Mouse (Mus musculus) hindbrain, embryonic 16.5 days (tissue): ENCODE measurements around the gene Nub1. TPM values are rescaled to one million over a fixed set of nuclear protein-coding genes. Genes with fewer than 3 reads are reported as not detected.

Experiments
- ATAC-seq: fragments of 200-750 bp; cut with Nextera tagmentation; 2 replicates; pipeline ENCODE4 v1.8.0; 2017; ENCODE audit warnings: moderate TSS enrichment, moderate library complexity
- H3K27ac ChIP-seq: fragments of 300-500 bp; sonication (generic); 2 replicates; pipeline ENCODE4 v1.5.1; 2014; ENCODE audit warnings: low read depth, mild to moderate bottlenecking, control low read depth, low read length, moderate library complexity
- H3K27me3 ChIP-seq: fragments of 300-500 bp; sonication (generic); replicated peaks from 2 replicates; pipeline ENCODE4 v1.6.1; 2014; ENCODE audit warnings: low read length; ENCODE audit not compliant: control insufficient read depth, insufficient read depth
- H3K36me3 ChIP-seq: fragments of 300-500 bp; sonication (generic); 2 replicates; pipeline ENCODE4 v1.6.1; 2014; ENCODE audit warnings: mild to moderate bottlenecking, low read length, moderate library complexity, mixed read lengths; ENCODE audit not compliant: control insufficient read depth, insufficient read depth
- H3K4me1 ChIP-seq: fragments of 300-500 bp; sonication (generic); 2 replicates; pipeline ENCODE4 v1.6.1; 2014; ENCODE audit warnings: low read depth, low read length; ENCODE audit not compliant: control insufficient read depth, insufficient read depth
- H3K4me2 ChIP-seq: fragments of 300-500 bp; sonication (generic); 2 replicates; pipeline ENCODE4 v1.6.1; 2014; ENCODE audit warnings: mild to moderate bottlenecking, low read length, control low read depth, moderate library complexity
- H3K4me3 ChIP-seq: fragments of 300-500 bp; sonication (generic); 2 replicates; pipeline ENCODE4 v1.5.1; 2014; ENCODE audit warnings: mild to moderate bottlenecking, low read length, control low read depth, moderate library complexity
- H3K9ac ChIP-seq: fragments of 300-500 bp; sonication (generic); 2 replicates; pipeline ENCODE4 v1.6.1; 2014; ENCODE audit warnings: low read depth, mild to moderate bottlenecking, control low read depth, low read length, moderate library complexity
- H3K9me3 ChIP-seq: fragments of 300-500 bp; sonication (generic); 2 replicates; pipeline ENCODE4 v1.6.1; 2014; ENCODE audit warnings: mild to moderate bottlenecking, low read length, moderate library complexity; ENCODE audit not compliant: control insufficient read depth
- WGBS: fragments of 180-500 bp; shearing (Covaris S2); extraction: QIAGEN DNeasy Blood & Tissue Kit; methylation state at CpG from one replicate; pipeline ENCODE4 v1.1.7; 2014; 5-methylcytosine and 5-hydroxymethylcytosine counted together
- polyA plus RNA-seq: library from polyadenylated mRNA; unstranded; fragments of >200 nt; fragmentation: Nextera tagmentation; extraction: Ambion mirVana; gene quantifications from 2 replicates; pipeline ENCODE4 v1.2.1, GENCODE M21; 2015

The Nub1 gene
- 48.8 and 49.5 TPM in 2 replicates for polyA plus RNA-seq

DNA sequence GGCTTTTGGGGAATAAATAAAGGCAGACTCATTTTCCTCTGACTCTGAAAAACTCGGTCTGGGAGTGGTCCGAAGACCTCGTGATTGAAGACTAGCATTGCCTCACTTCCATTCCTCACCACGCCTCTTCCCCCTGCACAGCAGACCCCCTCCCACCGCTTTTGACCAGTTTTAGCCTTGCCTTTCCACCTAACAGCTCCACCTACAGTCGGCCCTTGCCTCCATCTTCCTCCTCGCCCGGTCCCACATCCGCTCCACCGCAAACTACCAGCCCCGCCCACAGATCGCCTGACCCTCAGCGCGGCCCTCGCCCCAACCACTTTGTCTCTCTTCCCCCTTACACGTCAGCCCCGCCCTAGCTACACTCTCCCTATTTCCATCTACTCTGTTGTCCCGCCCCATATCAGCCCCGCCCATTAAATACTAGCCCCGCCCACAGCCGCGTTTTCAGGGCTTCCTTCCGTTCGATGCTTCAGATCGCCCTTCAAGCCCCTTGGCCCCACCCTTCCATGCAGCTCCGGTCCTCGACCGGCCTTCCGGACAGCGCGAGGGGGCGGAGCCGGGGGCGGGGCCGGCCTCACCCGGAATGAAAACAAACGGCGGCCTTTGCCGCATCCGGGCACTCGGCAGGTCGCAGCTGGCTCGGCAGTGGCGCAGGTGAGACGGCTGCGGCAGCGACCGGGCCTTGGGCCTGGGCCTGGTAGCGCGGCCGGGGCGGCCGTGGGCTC lies at the start of gene Nub1:
Gene Nub1, plus strand, starts transcription at position 167 of the 728 bp plus-strand sequence.
- peak; percentile 98 for ATAC-seq
- peaks cover 4% of the 10 kb centered on the region for H3K36me3 ChIP-seq
- WGBS = under 1% methylated on average over 48 of the region's 53 CpGs
- peak within 1 kb of the TSS; percentile 85 for H3K4me3 ChIP-seq
- H3K9ac ChIP-seq = peak within 1 kb of the TSS; percentile 86
- H3K27ac ChIP-seq = peak within 1 kb of the TSS; percentile 89
- peaks cover 13% of the 10 kb centered on the region for H3K4me1 ChIP-seq
- no peaks in the 10 kb centered on the region for H3K27me3 ChIP-seq
- peak within 1 kb of the TSS; percentile 83 for H3K4me2 ChIP-seq
- H3K9me3 ChIP-seq = no peaks in the 10 kb centered on the region

- Histone ChIP-seq H3K4me1 (peaks cover 3% of the 10 kb centered on the region; the same call in 1 of the 2 replicates), H3K27me3 (no peaks in the 10 kb centered on the region), H3K9me3 (no peaks in the 10 kb centered on the region), H3K27ac (no peak overlapping the region), H3K4me3 (no peak overlapping the region), H3K36me3 (no peaks in the 10 kb centered on the region), H3K9ac (no peak overlapping the region), H3K4me2 (no peak overlapping the region)
- WGBS = 79% methylated on average over 4 of the region's 4 CpGs
- ATAC-seq = no peak
These were observed 48.3 kb upstream of the Nub1 start for GRCm38 (mm10) chr5:24636987-24637386.

DNA sequence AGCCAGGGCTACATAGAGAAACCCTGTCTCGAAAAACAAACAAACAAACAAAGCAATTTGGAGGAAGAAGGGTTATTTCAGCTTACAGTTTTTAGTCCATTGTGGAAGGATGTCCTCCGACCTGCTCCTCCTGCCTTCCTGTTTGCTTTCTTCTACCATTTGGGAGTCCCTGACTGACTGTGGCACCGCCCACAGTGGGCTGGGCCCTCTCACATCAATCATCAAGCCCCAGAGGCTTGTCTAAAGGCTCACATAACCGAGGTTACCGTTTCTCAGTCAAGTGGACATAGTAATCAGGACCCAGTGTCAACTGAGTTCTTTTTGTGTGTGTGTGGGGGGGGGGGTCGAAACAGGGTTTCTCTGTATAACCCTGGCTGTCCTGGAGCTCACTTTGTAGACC lies 47.2 kb upstream of the Nub1 start:
- WGBS = 56% methylated on average over 6 of the region's 6 CpGs
- Histone ChIP-seq H3K36me3 (no peaks in the 10 kb centered on the region), H3K4me3 (no peak overlapping the region), H3K27ac (no peak overlapping the region), H3K4me1 (peaks cover 3% of the 10 kb centered on the region; the same call in 1 of the 2 replicates), H3K9ac (no peak overlapping the region), H3K4me2 (no peak overlapping the region), H3K9me3 (no peaks in the 10 kb centered on the region), H3K27me3 (no peaks in the 10 kb centered on the region)
- ATAC-seq = no peak

DNA sequence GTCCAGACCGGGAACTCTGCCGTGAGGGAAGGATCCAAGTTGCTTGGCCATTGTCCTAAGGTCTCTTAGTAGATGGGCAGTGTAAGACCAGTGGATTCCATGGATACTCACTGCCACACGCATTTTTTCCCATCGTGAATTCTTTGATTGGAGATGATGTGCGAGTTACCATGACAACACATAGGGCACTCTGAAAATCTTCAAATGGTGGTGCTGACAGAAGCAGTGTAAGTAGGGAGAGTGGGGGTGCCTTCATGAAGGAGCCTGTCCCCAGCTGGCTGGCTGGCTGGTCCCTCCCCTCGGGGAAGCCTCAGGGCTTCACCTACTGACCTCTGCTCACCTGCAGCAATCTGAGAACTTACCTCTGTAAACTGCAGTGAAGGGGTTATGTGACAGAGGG lies 46.3 kb upstream of the Nub1 start:
- H3K27ac ChIP-seq = no peak overlapping the region
- H3K9ac ChIP-seq = no peak overlapping the region
- H3K27me3 ChIP-seq = no peaks in the 10 kb centered on the region
- no peak overlapping the region for H3K4me2 ChIP-seq
- H3K4me3 ChIP-seq = no peak overlapping the region
- WGBS = 56% methylated on average over 6 of the region's 6 CpGs
- peak; percentile 69; the same call in 1 of the 2 replicates for ATAC-seq
- no peaks in the 10 kb centered on the region for H3K9me3 ChIP-seq
- peaks cover 3% of the 10 kb centered on the region; the same call in 1 of the 2 replicates for H3K4me1 ChIP-seq
- no peaks in the 10 kb centered on the region for H3K36me3 ChIP-seq

GRCm38 (mm10) chr5:24645454-24645853 lies 39.9 kb upstream of the Nub1 start:
- Histone ChIP-seq H3K36me3 (no peaks in the 10 kb centered on the region), H3K27me3 (no peaks in the 10 kb centered on the region), H3K9ac (no peak overlapping the region), H3K4me2 (no peak overlapping the region), H3K27ac (no peak overlapping the region), H3K4me3 (no peak overlapping the region), H3K9me3 (no peaks in the 10 kb centered on the region), H3K4me1 (no peaks in the 10 kb centered on the region)
- WGBS = 81% methylated on average over 1 of the region's 1 CpGs
- no peak for ATAC-seq

DNA sequence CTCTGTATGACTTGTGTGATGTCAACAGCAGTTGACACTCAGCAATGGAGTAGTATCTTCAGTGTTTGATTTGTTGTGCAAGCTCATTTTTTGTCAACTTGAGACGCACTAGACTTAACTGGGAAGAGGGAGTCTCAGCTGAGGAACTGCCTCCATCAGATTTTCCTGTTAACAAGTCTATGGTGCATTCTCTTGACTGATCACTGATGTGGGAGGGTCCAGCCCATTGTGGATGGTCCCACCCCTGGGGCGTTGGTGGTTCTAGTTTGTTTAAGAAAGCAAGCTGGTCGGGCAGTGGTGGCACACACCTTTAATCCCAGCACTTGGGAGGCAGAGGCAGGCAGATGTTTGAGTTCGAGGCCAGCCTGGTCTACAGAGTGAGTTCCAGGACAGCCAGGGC lies 36.1 kb upstream of the Nub1 start:
- Histone ChIP-seq H3K27ac (no peak overlapping the region), H3K9ac (no peak overlapping the region), H3K27me3 (no peaks in the 10 kb centered on the region), H3K9me3 (no peaks in the 10 kb centered on the region), H3K4me3 (no peak overlapping the region), H3K36me3 (no peaks in the 10 kb centered on the region), H3K4me2 (no peak overlapping the region), H3K4me1 (no peaks in the 10 kb centered on the region)
- ATAC-seq = no peak
- 69% methylated on average over 4 of the region's 4 CpGs for WGBS

DNA sequence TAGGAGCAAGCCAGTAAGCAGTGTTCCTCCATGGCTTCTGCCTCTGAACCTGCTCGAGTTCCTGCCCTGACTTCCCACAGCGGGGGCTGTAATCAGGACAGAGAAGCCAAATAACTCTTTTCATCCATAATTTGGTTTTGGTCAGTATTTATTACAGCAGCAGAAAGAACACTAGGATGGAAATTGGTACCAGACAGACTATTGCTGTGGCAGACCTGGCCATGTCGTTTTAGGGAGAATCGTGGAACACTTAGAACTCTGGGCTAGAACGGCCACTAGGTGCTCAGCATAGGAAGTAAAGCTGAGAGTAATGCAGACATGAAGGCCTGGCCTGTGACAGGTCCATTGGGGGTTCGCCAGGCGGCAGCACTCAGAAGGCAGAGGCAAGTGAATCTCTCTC lies 35.6 kb upstream of the Nub1 start:
- 80% methylated on average over 7 of the region's 7 CpGs for WGBS

GRCm38 (mm10) chr5:24651356-24651755 lies 34.0 kb upstream of the Nub1 start:
- WGBS = 81% methylated on average over 6 of the region's 6 CpGs
- ATAC-seq = no peak
- no peaks in the 10 kb centered on the region for H3K27me3 ChIP-seq
- no peak overlapping the region for H3K4me2 ChIP-seq
- H3K9ac ChIP-seq = no peak overlapping the region
- H3K4me1 ChIP-seq = no peaks in the 10 kb centered on the region
- no peaks in the 10 kb centered on the region for H3K36me3 ChIP-seq
- H3K27ac ChIP-seq = no peak overlapping the region
- no peaks in the 10 kb centered on the region for H3K9me3 ChIP-seq
- H3K4me3 ChIP-seq = no peak overlapping the region

More for the DNA sequence above, 35.6 kb upstream of the Nub1 start:
- no peaks in the 10 kb centered on the region for H3K27me3 ChIP-seq
- no peaks in the 10 kb centered on the region for H3K36me3 ChIP-seq
- no peak overlapping the region for H3K27ac ChIP-seq
- H3K4me3 ChIP-seq = no peak overlapping the region
- no peak overlapping the region for H3K4me2 ChIP-seq
- ATAC-seq = no peak
- H3K9me3 ChIP-seq = no peaks in the 10 kb centered on the region
- no peaks in the 10 kb centered on the region for H3K4me1 ChIP-seq
- H3K9ac ChIP-seq = no peak overlapping the region

GRCm38 (mm10) chr5:24651768-24652752 lies 33.3 kb upstream of the Nub1 start:
- Histone ChIP-seq H3K4me1 (no peaks in the 10 kb centered on the region), H3K9ac (no peak overlapping the region)
- 29% methylated on average over 25 of the region's 25 CpGs for WGBS

More at GRCm38 (mm10) chr5:24651768-24652752, 33.3 kb upstream of the Nub1 start:
- Histone ChIP-seq H3K4me2 (no peak overlapping the region; the same call in 1 of the 2 replicates), H3K9me3 (no peaks in the 10 kb centered on the region), H3K36me3 (no peaks in the 10 kb centered on the region), H3K4me3 (no peak overlapping the region), H3K27ac (no peak overlapping the region), H3K27me3 (no peaks in the 10 kb centered on the region)
- peak; percentile 82 for ATAC-seq
